Mouse (Mus musculus) T-helper 2 cell (primary cell): ENCODE results near the gene Fut11.

Experiments
- in situ Hi-C: fragments of 300-600 bp; cut with MboI, MseI; formaldehyde crosslinking; loops from one replicate; pipeline ENCODE4 v1.15.1; 2025; ENCODE audit warnings: high pct_unique_total_duplicates

Gene Fut11

GRCm38 (mm10) chr14:20713832-20714231 is 19.1 kb downstream of the Fut11 start:
- in situ Hi-C loops = no loop called here

- in situ Hi-C loops = no loop called here
These were observed 23.7 kb downstream of the Fut11 start for GRCm38 (mm10) chr14:20718443-20718842.

GRCm38 (mm10) chr14:20719767-20720166 is 25.0 kb downstream of the Fut11 start:
- in situ Hi-C loops = loop anchor here (5.0 to 10.0 kb wide), 2 partner anchors 63 to 155 kb away; no protein-coding TSS in a partner anchor

GRCm38 (mm10) chr14:20721371-20721770 is 26.6 kb downstream of the Fut11 start:
- in situ Hi-C loops = loop anchor here (5.0 to 10.0 kb wide), 2 partner anchors 61 to 153 kb away; no protein-coding TSS in a partner anchor

- in situ Hi-C loops = loop anchor here (5.0 to 10.0 kb wide), 2 partner anchors 59 to 152 kb away; no protein-coding TSS in a partner anchor
These were observed 28.2 kb downstream of the Fut11 start for GRCm38 (mm10) chr14:20723006-20723405.

GRCm38 (mm10) chr14:20724043-20724442 is 29.3 kb downstream of the Fut11 start:
- in situ Hi-C loops = loop anchor here (5.0 to 10.0 kb wide), 2 partner anchors 58 to 151 kb away; no protein-coding TSS in a partner anchor

GRCm38 (mm10) chr14:20725660-20726339 is 31.0 kb downstream of the Fut11 start:
- in situ Hi-C loops = loop anchor here (10.0 kb wide), 1 partner anchor 149 kb away; no protein-coding TSS in a partner anchor

- in situ Hi-C loops = loop anchor here (10.0 kb wide), 1 partner anchor 145 kb away; no protein-coding TSS in a partner anchor
These were observed 35.1 kb downstream of the Fut11 start for GRCm38 (mm10) chr14:20729871-20730270.

- in situ Hi-C loops = no loop called here
These were observed 36.3 kb downstream of the Fut11 start for GRCm38 (mm10) chr14:20730853-20731602.

- in situ Hi-C loops = no loop called here
These were observed 38.5 kb downstream of the Fut11 start for GRCm38 (mm10) chr14:20733041-20733951.

- in situ Hi-C loops = no loop called here
These were observed 39.4 kb downstream of the Fut11 start, which contains the start of gene Ndst2 for GRCm38 (mm10) chr14:20733952-20734774. Gene Ndst2, minus strand, starts transcription at chr14:20734562.

GRCm38 (mm10) chr14:20735052-20735451 is 40.3 kb downstream of the Fut11 start:
- in situ Hi-C loops = no loop called here

- in situ Hi-C loops = no loop called here
These were observed 41.2 kb downstream of the Fut11 start for GRCm38 (mm10) chr14:20735892-20736390.

- in situ Hi-C loops = no loop called here
These were observed 42.5 kb downstream of the Fut11 start for GRCm38 (mm10) chr14:20737306-20737705.

- in situ Hi-C loops = no loop called here
These were observed 43.7 kb downstream of the Fut11 start for GRCm38 (mm10) chr14:20738511-20738910.

- in situ Hi-C loops = no loop called here
These were observed 46.5 kb downstream of the Fut11 start for GRCm38 (mm10) chr14:20741301-20741700.

- in situ Hi-C loops = no loop called here
These were observed 48.8 kb downstream of the Fut11 start for GRCm38 (mm10) chr14:20743614-20744013.

- in situ Hi-C loops = no loop called here
These were observed 52.2 kb downstream of the Fut11 start for GRCm38 (mm10) chr14:20746935-20747334.

GRCm38 (mm10) chr14:20748388-20748787 is 53.6 kb downstream of the Fut11 start:
- in situ Hi-C loops = no loop called here

GRCm38 (mm10) chr14:20749494-20750051 is 54.8 kb downstream of the Fut11 start:
- in situ Hi-C loops = no loop called here
